Mouse (Mus musculus): ENCODE measurements around the gene Tmem269. TPM values are rescaled to one million over a fixed set of nuclear protein-coding genes. Genes with fewer than 3 reads are reported as not detected.

The Tmem269 gene
- polyA plus RNA-seq, 1 experiment from 2014 or later, result not detected

DNA sequence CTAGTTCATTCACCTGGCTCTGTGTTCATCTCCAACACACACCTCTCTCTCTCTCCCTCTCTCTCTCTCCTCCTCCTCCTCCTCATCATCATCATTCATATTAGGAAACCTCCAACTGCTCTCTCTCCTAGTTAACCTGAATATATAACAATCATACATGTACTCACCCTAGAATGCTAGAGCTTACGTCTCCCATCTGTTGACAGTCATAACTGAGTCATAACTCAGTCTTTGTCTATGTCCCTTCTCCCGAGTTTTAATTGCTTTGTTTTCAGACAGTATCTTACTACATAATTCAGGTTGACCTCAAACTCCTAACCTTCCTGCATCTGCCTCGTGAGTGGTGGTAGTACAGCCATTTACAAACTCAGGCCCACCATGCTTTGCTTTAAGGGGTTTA is 26.7 kb downstream of the Tmem269 start:
- no peak for ATAC-seq
- peaks cover 3% of the 10 kb centered on the region; the same call in 1 of the 2 replicates for H3K4me1 ChIP-seq (replicated peaks)
- H3K27me3 ChIP-seq (replicated peaks), result no peaks in the 10 kb centered on the region
- no peaks in the 10 kb centered on the region for H3K36me3 ChIP-seq
- no peak overlapping the region for H3K4me2 ChIP-seq (replicated peaks)
- WGBS, result 56% methylated on average over 3 of the region's 3 CpGs
- H3K9ac ChIP-seq, result no peak overlapping the region
- H3K27ac ChIP-seq, result no peak overlapping the region
- H3K9me3 ChIP-seq, result no peaks in the 10 kb centered on the region
- H3K4me3 ChIP-seq (replicated peaks), result no peak overlapping the region

DNA sequence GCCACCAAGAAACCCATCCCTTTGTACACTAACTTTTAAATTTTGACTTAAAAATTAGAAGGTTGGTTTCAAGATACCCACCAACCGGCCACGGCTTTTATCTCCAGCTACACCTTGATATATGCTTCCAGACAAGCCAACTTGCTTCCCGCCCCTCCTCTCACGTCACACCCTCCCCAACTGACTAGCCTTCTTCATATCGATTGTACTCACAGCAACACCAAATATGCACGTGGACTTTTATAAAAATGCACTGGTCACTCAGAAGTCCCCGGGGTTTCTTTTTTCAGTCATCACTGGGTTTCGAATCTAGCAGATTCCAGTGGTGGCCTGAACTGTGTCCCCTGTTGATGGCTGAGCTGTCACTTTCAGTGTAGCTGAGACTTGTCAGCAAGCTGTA is 27.4 kb downstream of the Tmem269 start:
- H3K9ac ChIP-seq, result no peak overlapping the region
- no peak overlapping the region for H3K27ac ChIP-seq
- no peaks in the 10 kb centered on the region for H3K9me3 ChIP-seq
- no peaks in the 10 kb centered on the region for H3K27me3 ChIP-seq (replicated peaks)
- H3K36me3 ChIP-seq, result no peaks in the 10 kb centered on the region
- ATAC-seq, result no peak
- H3K4me3 ChIP-seq (replicated peaks), result no peak overlapping the region
- WGBS, result 74% methylated on average over 8 of the region's 8 CpGs
- no peak overlapping the region for H3K4me2 ChIP-seq (replicated peaks)
- no peaks in the 10 kb centered on the region for H3K4me1 ChIP-seq (replicated peaks)

DNA sequence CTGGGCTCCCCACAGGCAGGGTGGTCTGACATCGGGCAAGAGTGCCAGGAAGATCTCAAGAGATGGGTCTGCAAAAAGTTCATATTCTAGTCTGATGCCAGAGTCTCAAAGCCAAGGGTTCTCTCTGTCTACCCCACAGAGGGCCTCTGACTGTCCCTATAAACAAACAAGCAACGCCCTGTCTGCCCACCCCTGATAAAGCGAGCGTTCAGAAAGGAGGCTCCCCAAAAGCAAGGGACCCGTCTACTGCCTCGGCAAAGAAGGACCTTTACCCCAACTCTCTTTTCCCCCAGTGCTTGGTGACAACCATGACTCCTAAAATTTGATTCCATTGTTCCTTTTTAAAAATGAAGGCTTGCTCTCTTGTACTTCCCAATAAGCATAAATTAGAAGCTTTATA is 28.2 kb downstream of the Tmem269 start, which contains the start of gene Ermap:
Gene Ermap, minus strand, starts transcription at position 148 of the 400 bp plus-strand sequence.
- H3K9me3 ChIP-seq, result no peaks in the 10 kb centered on the region
- H3K27me3 ChIP-seq (replicated peaks), result no peaks in the 10 kb centered on the region
- H3K4me2 ChIP-seq (replicated peaks), result no peak within 1 kb of the TSS
- 63% methylated on average over 6 of the region's 6 CpGs for whole genome bisulfite sequencing
- H3K4me3 ChIP-seq (replicated peaks), result no peak within 1 kb of the TSS
- H3K36me3 ChIP-seq, result no peaks in the 10 kb centered on the region
- H3K4me1 ChIP-seq (replicated peaks), result no peaks in the 10 kb centered on the region
- H3K9ac ChIP-seq, result no peak within 1 kb of the TSS
- no peak; the same call in 1 of the 2 replicates for ATAC-seq
- no peak within 1 kb of the TSS for H3K27ac ChIP-seq

DNA sequence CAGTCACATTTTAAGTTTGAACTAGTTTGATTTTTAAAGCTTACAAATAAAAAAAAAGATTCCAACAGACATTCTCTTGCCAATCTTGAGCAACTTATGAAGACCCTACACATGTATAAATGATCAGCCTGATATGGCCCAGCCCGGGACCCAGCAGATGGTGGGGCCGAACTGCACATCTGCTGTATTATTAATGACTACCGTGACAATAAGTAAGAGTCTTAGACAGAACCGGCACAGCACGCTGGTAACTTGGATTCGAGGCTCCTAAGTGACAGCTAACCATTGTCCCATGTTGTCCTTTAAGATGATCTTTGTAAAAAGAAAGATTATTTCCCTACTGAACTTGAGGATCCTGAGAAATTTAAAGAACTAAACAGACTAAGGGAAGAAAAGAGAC is 28.6 kb downstream of the Tmem269 start:
- H3K4me3 ChIP-seq (replicated peaks), result no peak overlapping the region
- no peaks in the 10 kb centered on the region for H3K9me3 ChIP-seq
- no peak overlapping the region for H3K9ac ChIP-seq

DNA sequence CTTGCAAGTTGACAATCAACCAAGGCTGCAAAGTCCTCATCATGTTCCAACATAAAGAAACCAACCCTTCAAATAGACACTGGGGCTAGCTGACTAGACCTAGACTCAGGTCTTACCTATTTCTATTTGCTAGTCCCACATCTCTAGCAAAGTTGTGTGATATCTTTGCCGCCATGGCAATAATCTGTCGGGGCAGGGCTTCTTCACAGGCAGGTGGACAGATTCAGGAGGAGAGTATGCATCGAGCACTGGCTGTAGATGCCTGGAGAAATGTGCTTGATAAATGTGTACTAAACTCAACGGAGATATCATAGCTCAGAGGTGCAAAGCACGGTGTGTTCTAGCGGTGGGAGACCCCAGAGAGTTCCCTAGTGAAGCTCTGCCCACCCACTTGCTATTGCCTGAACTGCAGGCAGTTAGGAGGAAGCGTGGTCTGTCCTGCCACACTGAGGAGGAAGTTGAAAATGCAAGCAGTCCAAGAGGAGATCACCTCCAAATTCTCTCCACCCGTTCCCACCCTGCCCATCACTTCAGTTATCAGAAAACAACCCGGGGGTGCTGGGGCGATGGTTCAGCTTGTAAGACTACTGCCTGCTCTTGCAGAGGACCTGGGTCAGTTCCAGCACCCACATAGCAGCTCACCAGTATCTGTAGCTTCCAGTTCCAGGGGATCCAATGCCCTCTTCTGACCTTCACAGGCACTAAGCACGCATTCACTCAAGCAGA is 29.8 kb downstream of the Tmem269 start:
- Histone ChIP-seq H3K4me1 (replicated peaks) (no peaks in the 10 kb centered on the region), H3K4me3 (replicated peaks) (no peak overlapping the region), H3K36me3 (no peaks in the 10 kb centered on the region), H3K9me3 (no peaks in the 10 kb centered on the region), H3K9ac (no peak overlapping the region), H3K27ac (no peak overlapping the region), H3K4me2 (replicated peaks) (no peak overlapping the region), H3K27me3 (replicated peaks) (no peaks in the 10 kb centered on the region)
- WGBS, result 36% methylated on average over 11 of the region's 11 CpGs
- no peak for ATAC-seq

More for the DNA sequence above, 28.6 kb downstream of the Tmem269 start:
- no peak overlapping the region for H3K27ac ChIP-seq
- 77% methylated on average over 6 of the region's 6 CpGs for WGBS
- ATAC-seq, result no peak
- H3K27me3 ChIP-seq (replicated peaks), result no peaks in the 10 kb centered on the region
- no peaks in the 10 kb centered on the region for H3K36me3 ChIP-seq
- no peak overlapping the region for H3K4me2 ChIP-seq (replicated peaks)
- H3K4me1 ChIP-seq (replicated peaks), result no peaks in the 10 kb centered on the region

DNA sequence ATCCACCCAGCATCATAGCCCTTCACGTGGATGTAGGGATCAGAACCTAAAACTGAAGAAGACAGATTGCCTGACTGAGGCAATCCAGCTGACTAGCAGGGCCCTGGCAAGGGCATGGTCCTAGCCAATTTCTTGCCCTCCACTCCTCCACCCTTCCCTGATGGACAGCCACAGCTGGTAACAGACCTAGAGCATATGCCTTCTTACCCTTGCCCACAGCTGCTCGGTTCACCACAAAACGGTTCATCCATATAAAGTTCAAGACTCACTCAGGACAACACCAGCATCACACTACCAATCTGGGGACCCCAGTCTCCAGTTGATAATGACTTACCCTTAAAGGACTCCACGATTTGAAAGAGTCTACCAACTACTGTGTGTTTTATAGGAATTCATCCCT is 32.2 kb downstream of the Tmem269 start:
- no peaks in the 10 kb centered on the region for H3K9me3 ChIP-seq
- H3K36me3 ChIP-seq, result no peaks in the 10 kb centered on the region
- 82% methylated on average over 4 of the region's 4 CpGs for WGBS
- no peaks in the 10 kb centered on the region for H3K4me1 ChIP-seq (replicated peaks)
- no peak overlapping the region for H3K4me3 ChIP-seq (replicated peaks)
- no peaks in the 10 kb centered on the region for H3K27me3 ChIP-seq (replicated peaks)
- no peak overlapping the region for H3K4me2 ChIP-seq (replicated peaks)
- ATAC-seq, result no peak
- no peak overlapping the region for H3K27ac ChIP-seq
- H3K9ac ChIP-seq, result no peak overlapping the region

DNA sequence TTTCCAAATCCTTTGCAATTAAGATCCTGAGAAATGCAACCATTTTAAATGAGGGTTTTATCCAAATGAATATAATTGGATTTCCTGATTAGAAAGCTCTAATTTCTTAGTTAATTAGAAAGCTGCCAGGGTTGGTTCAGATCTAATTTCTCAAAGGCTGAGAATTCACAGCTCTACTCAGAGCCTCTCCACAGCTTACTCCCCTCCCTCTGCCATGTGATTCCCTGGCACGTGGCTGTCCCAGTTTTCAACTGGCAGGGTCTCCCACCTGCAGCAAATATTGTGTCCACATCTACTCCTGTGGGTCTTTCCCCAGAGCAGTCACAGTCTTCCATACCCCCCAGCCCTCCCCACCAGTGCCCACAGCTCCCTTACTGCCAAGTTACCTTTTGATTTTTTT is 34.5 kb downstream of the Tmem269 start:
- Histone ChIP-seq H3K4me1 (replicated peaks) (no peaks in the 10 kb centered on the region), H3K4me3 (replicated peaks) (no peak overlapping the region), H3K4me2 (replicated peaks) (no peak overlapping the region), H3K27ac (no peak overlapping the region), H3K27me3 (replicated peaks) (no peaks in the 10 kb centered on the region), H3K36me3 (no peaks in the 10 kb centered on the region), H3K9me3 (no peaks in the 10 kb centered on the region), H3K9ac (no peak overlapping the region)
- WGBS, result 31% methylated on average over 1 of the region's 1 CpGs
- no peak for ATAC-seq

DNA sequence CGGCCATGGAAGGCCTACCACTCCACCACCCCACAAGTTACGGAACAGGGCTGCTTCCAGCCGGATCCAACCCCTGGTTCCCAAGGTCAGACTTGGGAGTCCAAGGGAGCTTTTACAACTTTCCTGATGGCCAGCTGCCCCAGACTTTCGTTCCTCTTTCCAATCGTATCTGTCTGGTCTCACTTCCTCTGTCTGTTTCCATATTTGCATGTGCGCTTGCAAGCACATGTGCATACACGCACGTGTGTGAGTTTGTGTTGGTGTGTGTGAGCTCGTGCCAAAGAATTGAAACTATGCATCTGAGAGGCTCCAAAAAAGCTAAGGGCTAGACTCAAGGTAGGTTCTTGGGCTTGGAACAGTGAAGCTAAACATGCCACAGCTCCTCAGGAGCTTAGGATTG is 36.6 kb downstream of the Tmem269 start:
- no peak for ATAC-seq
- Histone ChIP-seq H3K27me3 (replicated peaks) (no peaks in the 10 kb centered on the region), H3K36me3 (no peaks in the 10 kb centered on the region), H3K4me1 (replicated peaks) (no peaks in the 10 kb centered on the region), H3K9ac (no peak overlapping the region), H3K4me2 (replicated peaks) (no peak overlapping the region), H3K4me3 (replicated peaks) (no peak overlapping the region), H3K27ac (no peak overlapping the region), H3K9me3 (no peaks in the 10 kb centered on the region)
- 79% methylated on average over 9 of the region's 9 CpGs for WGBS

DNA sequence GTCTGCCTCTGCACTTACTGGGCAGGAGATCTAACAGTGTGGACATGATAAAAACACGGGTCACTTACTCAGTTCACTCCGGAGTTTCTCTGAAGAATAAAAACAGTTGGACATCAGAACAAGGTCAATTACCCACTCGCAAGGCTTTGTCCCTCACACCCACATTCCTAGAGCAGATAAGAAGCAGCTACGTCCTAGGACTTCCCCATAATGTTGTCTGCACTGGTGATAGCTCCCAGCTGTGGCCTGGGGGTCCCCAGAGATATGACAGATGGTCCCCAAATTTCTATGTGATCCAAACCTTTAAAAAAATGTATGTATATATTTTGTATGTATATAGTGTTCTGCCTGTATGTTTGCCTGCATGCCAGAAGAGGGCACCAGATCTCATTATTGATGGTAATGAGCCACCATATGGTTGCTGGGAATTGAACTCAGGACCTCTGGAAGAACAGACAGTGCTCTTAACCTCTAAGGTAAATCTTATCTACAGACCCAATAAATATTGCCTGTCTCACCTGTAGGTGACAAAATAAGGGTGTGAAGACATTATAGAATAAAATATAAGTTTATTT is 37.8 kb downstream of the Tmem269 start:
- no peak for ATAC-seq
- Histone ChIP-seq H3K4me3 (replicated peaks) (no peak overlapping the region), H3K9me3 (no peaks in the 10 kb centered on the region), H3K36me3 (no peaks in the 10 kb centered on the region), H3K9ac (no peak overlapping the region), H3K4me2 (replicated peaks) (no peak overlapping the region), H3K4me1 (replicated peaks) (no peaks in the 10 kb centered on the region), H3K27ac (no peak overlapping the region), H3K27me3 (replicated peaks) (no peaks in the 10 kb centered on the region)
- WGBS, result 46% methylated on average over 4 of the region's 4 CpGs

DNA sequence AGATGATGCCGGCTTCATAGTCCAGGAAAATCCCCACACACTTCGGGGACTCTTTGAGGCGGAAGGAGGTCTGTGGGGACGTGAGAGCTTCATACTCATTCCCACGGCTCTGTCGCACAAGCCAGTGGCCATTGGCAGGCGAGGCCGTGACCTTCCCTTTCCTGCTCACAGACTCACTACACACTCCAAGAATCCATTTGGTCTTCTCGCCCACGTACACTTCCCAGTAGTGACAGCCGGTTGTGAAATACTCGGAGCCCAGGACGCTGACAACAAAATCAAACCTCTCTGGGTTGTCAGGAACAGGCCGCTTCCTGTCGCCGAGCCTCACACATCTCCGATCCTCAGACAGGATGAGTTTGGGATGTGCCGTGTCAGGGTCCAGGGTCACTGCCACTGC is 39.7 kb downstream of the Tmem269 start:
- no peak overlapping the region for H3K27ac ChIP-seq
- no peak for ATAC-seq
- 63% methylated on average over 18 of the region's 18 CpGs for WGBS
- no peak overlapping the region for H3K4me2 ChIP-seq (replicated peaks)
- H3K36me3 ChIP-seq, result no peaks in the 10 kb centered on the region
- H3K4me3 ChIP-seq (replicated peaks), result no peak overlapping the region
- H3K4me1 ChIP-seq (replicated peaks), result no peaks in the 10 kb centered on the region
- no peak overlapping the region for H3K9ac ChIP-seq
- H3K27me3 ChIP-seq (replicated peaks), result no peaks in the 10 kb centered on the region
- H3K9me3 ChIP-seq, result no peaks in the 10 kb centered on the region

DNA sequence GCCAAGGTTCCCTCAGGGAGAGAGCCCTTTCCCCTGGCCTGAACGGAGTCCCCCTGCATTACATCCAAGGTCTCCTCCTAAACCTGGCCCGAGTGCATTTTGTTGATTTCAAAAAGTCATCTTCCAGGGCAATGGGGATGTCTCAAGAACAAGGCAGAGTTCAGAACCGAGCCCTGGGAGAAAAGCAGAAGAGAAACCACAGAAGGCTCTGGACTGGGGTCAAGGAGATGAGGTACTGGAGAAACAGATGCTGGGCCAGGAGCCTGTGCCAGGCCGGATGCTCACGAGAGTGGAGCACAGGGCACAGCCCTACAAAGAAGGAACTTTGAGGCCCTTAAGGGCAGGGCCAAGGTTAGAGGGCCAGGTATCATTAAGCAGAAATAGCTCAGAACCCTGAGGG is 40.3 kb downstream of the Tmem269 start:
- Histone ChIP-seq H3K4me3 (replicated peaks) (no peak overlapping the region), H3K27me3 (replicated peaks) (no peaks in the 10 kb centered on the region), H3K4me2 (replicated peaks) (no peak overlapping the region), H3K4me1 (replicated peaks) (peaks cover 6% of the 10 kb centered on the region), H3K9ac (no peak overlapping the region), H3K9me3 (no peaks in the 10 kb centered on the region), H3K27ac (no peak overlapping the region), H3K36me3 (no peaks in the 10 kb centered on the region)
- no peak for ATAC-seq
- 77% methylated on average over 5 of the region's 5 CpGs for WGBS

DNA sequence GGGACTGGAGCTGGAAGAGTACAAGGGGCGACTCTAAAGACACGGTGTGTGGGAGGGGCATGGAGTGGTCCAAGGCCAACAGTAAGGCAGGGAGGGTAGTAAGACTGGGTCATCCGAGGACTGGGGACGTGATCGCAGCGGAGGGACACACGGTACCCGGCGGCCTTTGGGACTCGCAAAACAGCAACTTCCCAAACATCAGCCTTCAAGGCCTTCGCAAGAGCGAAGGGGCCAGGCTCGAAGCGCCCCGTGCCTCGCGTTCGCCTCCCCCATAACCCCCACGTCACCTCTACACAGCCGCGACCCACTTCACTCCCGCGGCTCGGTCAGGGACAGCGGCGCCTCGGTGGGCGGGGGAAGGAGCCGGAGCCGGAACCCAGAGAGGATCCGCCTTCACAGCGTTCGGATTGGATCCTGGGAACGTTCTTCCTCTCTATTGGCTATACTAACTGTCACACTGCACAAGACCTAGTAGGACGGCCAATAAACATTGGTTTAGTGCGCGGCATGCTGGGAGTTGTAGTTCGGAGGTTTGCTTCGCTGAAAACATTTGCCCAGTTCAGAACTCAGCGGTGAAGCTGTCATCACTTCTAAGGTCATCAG is 44.1 kb downstream of the Tmem269 start, which contains the start of gene Zfp691:
Gene Zfp691, minus strand, starts transcription at position 345 of the 603 bp plus-strand sequence.
- under 1% methylated on average over 40 of the region's 40 CpGs for WGBS
- peak; percentile 100 for ATAC-seq
- Histone ChIP-seq H3K4me3 (replicated peaks) (peak within 1 kb of the TSS; percentile 76), H3K9ac (peak within 1 kb of the TSS; percentile 79), H3K4me2 (replicated peaks) (peak within 1 kb of the TSS; percentile 81), H3K36me3 (peaks cover 7% of the 10 kb centered on the region; the same call in 1 of the 2 replicates), H3K27me3 (replicated peaks) (no peaks in the 10 kb centered on the region), H3K9me3 (no peaks in the 10 kb centered on the region), H3K4me1 (replicated peaks) (peaks cover 10% of the 10 kb centered on the region), H3K27ac (peak within 1 kb of the TSS; percentile 42)

Data from intestine, embryonic 15.5 days (tissue).